Mouse (Mus musculus) CH12.LX (cell line): ENCODE measurements at regions not wholly inside any gene's neighbourhood (a gene's known extent, or its start where the extent isn't known, plus 50 kb on each side); places are given as distances from the start of the nearest gene placed in this dataset.

Experiments used
- DNase-seq: peaks from one replicate; pipeline ENCODE4 v3.0.0-alpha.2; 2013; ENCODE audit errors: extremely low read depth
- H3K27ac ChIP-seq: 2 replicates; pipeline ENCODE4 v1.5.1; 2012; ENCODE audit warnings: low read depth, mild to moderate bottlenecking, control low read depth, moderate library complexity; ENCODE audit not compliant: insufficient read depth
- H3K27me3 ChIP-seq: replicated peaks from 2 replicates; pipeline ENCODE3; 2012; ENCODE audit warnings: inconsistent platforms
- H3K36me3 ChIP-seq, 2 experiments: replicated peaks in 1 of 2; 2 replicates each; pipeline versions ENCODE3 to v1.6.1; 2012; ENCODE audit warnings: inconsistent platforms in 1 of 2, low read length in 1 of 2, mild to moderate bottlenecking in 1 of 2, mixed read lengths in 1 of 2, moderate library complexity in 1 of 2; ENCODE audit not compliant: control insufficient read depth in 1 of 2, insufficient read depth in 1 of 2
- H3K4me1 ChIP-seq, 2 experiments: 2 replicates each; pipeline ENCODE4 v1.6.1; 2012; ENCODE audit warnings: inconsistent platforms in 1 of 2, moderate library complexity in 1 of 2; ENCODE audit not compliant: insufficient read depth in 2 of 2, control insufficient read depth in 1 of 2
- H3K4me2 ChIP-seq: 2 replicates; pipeline ENCODE4 v1.6.1; 2012; ENCODE audit warnings: low read depth, mild to moderate bottlenecking, control low read depth; ENCODE audit not compliant: poor library complexity, insufficient read depth, severe bottlenecking
- H3K4me3 ChIP-seq, 3 experiments: fragments of 150-350 bp in 1 of 3; sonication (generic) in 1 of 3; replicated peaks in 1 of 3; 2 replicates each; pipeline versions ENCODE3 to v1.5.1; 2011 to 2012; ENCODE audit warnings: low read depth in 2 of 3, low read length in 2 of 3, mild to moderate bottlenecking in 2 of 3, moderate library complexity in 2 of 3, control low read depth in 1 of 3, improper control_type of control experiment in 1 of 3, inconsistent platforms in 1 of 3, mixed read lengths in 1 of 3; ENCODE audit not compliant: poor library complexity in 1 of 3
- H3K79me2 ChIP-seq: replicated peaks from 2 replicates; pipeline ENCODE4 v1.6.1; 2012; ENCODE audit warnings: mild to moderate bottlenecking, moderate library complexity; ENCODE audit not compliant: control insufficient read depth, poor library complexity, insufficient read depth, severe bottlenecking; ENCODE audit errors: extremely low read depth
- H3K9ac ChIP-seq: 2 replicates; pipeline ENCODE4 v1.6.1; 2012; ENCODE audit warnings: low read depth, mild to moderate bottlenecking, control low read depth, moderate library complexity; ENCODE audit not compliant: insufficient read depth
- H3K9me3 ChIP-seq: replicated peaks from 2 replicates; pipeline ENCODE3; 2012; ENCODE audit warnings: low read length, inconsistent platforms, mixed read lengths
- CHD2 ChIP-seq: IDR thresholded peaks from 2 replicates; pipeline ENCODE4 v1.6.1; 2011; ENCODE audit warnings: low read length, improper control_type of control experiment
- CTCF ChIP-seq, 2 experiments: IDR thresholded peaks in 1 of 2; conservative IDR thresholded peaks in 1 of 2; 2 replicates each; pipeline ENCODE4 v1.5.1; 2011 to 2012; ENCODE audit warnings: low read depth in 2 of 2, low read length in 2 of 2, improper control_type of control experiment in 1 of 2, inconsistent platforms in 1 of 2, mild to moderate bottlenecking in 1 of 2, moderate library complexity in 1 of 2
- E2F4 ChIP-seq: IDR thresholded peaks from 2 replicates; pipeline ENCODE4 v1.6.1; 2011; ENCODE audit warnings: low read depth, low read length, improper control_type of control experiment; ENCODE audit not compliant: insufficient replicate concordance
- ELF1 ChIP-seq: IDR thresholded peaks from 2 replicates; pipeline ENCODE4 v1.6.1; 2014; ENCODE audit warnings: low read depth, mild to moderate bottlenecking, inconsistent platforms, low read length, improper control_type of control experiment
- ETS1 ChIP-seq: conservative IDR thresholded peaks from 2 replicates; pipeline ENCODE4 v1.6.1; 2012; ENCODE audit warnings: low read depth, mild to moderate bottlenecking, inconsistent platforms, low read length, improper control_type of control experiment, moderate library complexity
- HCFC1 ChIP-seq: IDR thresholded peaks from 2 replicates; pipeline ENCODE4 v1.6.1; 2012; ENCODE audit warnings: low read depth, mild to moderate bottlenecking, inconsistent platforms, low read length, improper control_type of control experiment
- IRF4 ChIP-seq: IDR thresholded peaks from 2 replicates; pipeline ENCODE4 v1.6.1; 2014; ENCODE audit warnings: low read depth, mild to moderate bottlenecking, inconsistent platforms, low read length, improper control_type of control experiment
- JUND ChIP-seq: conservative IDR thresholded peaks from 2 replicates; pipeline ENCODE4 v1.6.1; 2011; ENCODE audit warnings: low read depth, low read length, improper control_type of control experiment
- KAT2A ChIP-seq: IDR thresholded peaks from 2 replicates; pipeline ENCODE4 v1.6.1; 2012; ENCODE audit warnings: low read length, improper control_type of control experiment, inconsistent platforms; ENCODE audit not compliant: insufficient replicate concordance
- MAX ChIP-seq: IDR thresholded peaks from 2 replicates; pipeline ENCODE4 v1.6.1; 2011; ENCODE audit warnings: low read length, improper control_type of control experiment
- MAZ ChIP-seq: IDR thresholded peaks from 2 replicates; pipeline ENCODE4 v1.6.1; 2012; ENCODE audit warnings: low read depth, mild to moderate bottlenecking, inconsistent platforms, low read length, improper control_type of control experiment, moderate library complexity
- MYC ChIP-seq: IDR thresholded peaks from 2 replicates; pipeline ENCODE4 v1.6.1; 2011; ENCODE audit warnings: low read depth, mild to moderate bottlenecking, improper control_type of control experiment, low read length
- PAX5 ChIP-seq: IDR thresholded peaks from 2 replicates; pipeline ENCODE4 v1.6.1; 2012; ENCODE audit warnings: low read length, inconsistent platforms, mixed read lengths
- POLR2AphosphoS2 ChIP-seq: IDR thresholded peaks from 2 replicates; pipeline ENCODE4 v1.6.1; 2011; ENCODE audit warnings: low read depth, low read length, improper control_type of control experiment
- RCOR1 ChIP-seq: conservative IDR thresholded peaks from 2 replicates; pipeline ENCODE4 v1.6.1; 2012; ENCODE audit warnings: low read depth, mild to moderate bottlenecking, inconsistent platforms, low read length, improper control_type of control experiment
- SMC3 ChIP-seq: IDR thresholded peaks from 2 replicates; pipeline ENCODE4 v1.6.1; 2011; ENCODE audit warnings: low read depth, low read length, improper control_type of control experiment
- TBP ChIP-seq: conservative IDR thresholded peaks from 2 replicates; pipeline ENCODE4 v1.6.1; 2011; ENCODE audit warnings: low read depth, low read length, improper control_type of control experiment
- TCF12 ChIP-seq: IDR thresholded peaks from 2 replicates; pipeline ENCODE4 v1.6.1; 2014; ENCODE audit warnings: low read depth, mild to moderate bottlenecking, inconsistent platforms, low read length, improper control_type of control experiment
- USF1 ChIP-seq: IDR thresholded peaks from 2 replicates; pipeline ENCODE4 v1.6.1; 2014; ENCODE audit warnings: low read depth, mild to moderate bottlenecking, inconsistent platforms, low read length, improper control_type of control experiment
- USF2 ChIP-seq: conservative IDR thresholded peaks from 2 replicates; pipeline ENCODE4 v1.6.1; 2011; ENCODE audit warnings: low read depth, low read length, improper control_type of control experiment
- ZKSCAN1 ChIP-seq: IDR thresholded peaks from 2 replicates; pipeline ENCODE4 v1.6.1; 2012; ENCODE audit warnings: low read depth, inconsistent platforms, low read length, improper control_type of control experiment, borderline replicate concordance
- dilution Hi-C: fragments of 300-500 bp; cut with MboI; formaldehyde crosslinking; loops from 2 replicates; pipeline ENCODE4 v1.14.3; 2020; ENCODE audit warnings: low sequenced_read_pairs; ENCODE audit not compliant: extremely low pct_unique_long_range_greater_than_20kb, extremely low pct_ligation_motif_present
- in situ Hi-C: fragments of 300-500 bp; cut with MboI; formaldehyde crosslinking; loops from 3 replicates; pipeline ENCODE4 v1.14.3; 2019; ENCODE audit warnings: low sequenced_read_pairs, low pct_ligation_motif_present, low pct_unique_long_range_greater_than_20kb, mixed read lengths

GRCm38 (mm10) chr2:106570226-106570625, 122.8 kb upstream of the Mpped2 start:
- Histone ChIP-seq H3K4me2 (no peak overlapping the region), H3K79me2 (no peaks in the 10 kb centered on the region), H3K4me3 (no peak overlapping the region), H3K9me3 (peaks cover 34% of the 10 kb centered on the region), H3K27me3 (no peaks in the 10 kb centered on the region), H3K36me3 (no peaks in the 10 kb centered on the region), H3K27ac (no peak overlapping the region), H3K4me1 (no peaks in the 10 kb centered on the region), H3K9ac (no peak overlapping the region)
- in situ Hi-C loops: no loop called here
- DNase-seq: no peak
- dilution Hi-C loops: no loop called here
- TF ChIP-seq USF1 (no peak), USF2 (no peak), RCOR1 (no peak), IRF4 (no peak), SMC3 (no peak), CTCF (conservative IDR thresholded peaks at IDR 0.05 in 1 of 2, IDR thresholded peaks at IDR 0.05 in 1 of 2; ENCODE audit: low read depth in 2 of 2, low read length in 2 of 2) (no peak), KAT2A (no peak), MYC (no peak), MAZ (no peak), ETS1 (no peak), POLR2AphosphoS2 (no peak), TCF12 (no peak), HCFC1 (no peak), TBP (no peak), JUND (no peak), ZKSCAN1 (no peak)

GRCm38 (mm10) chr2:106571346-106571745, 121.7 kb upstream of the Mpped2 start:
- TF ChIP-seq TCF12: no peak
- no peak for TF ChIP-seq MAX
- no peak for TF ChIP-seq PAX5
- no peak for TF ChIP-seq E2F4
- TF ChIP-seq ELF1: no peak
- no peak for TF ChIP-seq CHD2
- no peaks in the 10 kb centered on the region for H3K79me2 ChIP-seq
- in situ Hi-C loops (no loop called here), dilution Hi-C loops (no loop called here)
- no peak overlapping the region for H3K27ac ChIP-seq
- no peaks in the 10 kb centered on the region for H3K4me1 ChIP-seq
- H3K9me3 ChIP-seq: peaks cover 33% of the 10 kb centered on the region
- no peak overlapping the region for H3K4me3 ChIP-seq
- H3K4me2 ChIP-seq: no peak overlapping the region
- no peak overlapping the region for H3K9ac ChIP-seq
- DNase-seq: no peak
- H3K36me3 ChIP-seq: no peaks in the 10 kb centered on the region
- no peaks in the 10 kb centered on the region for H3K27me3 ChIP-seq
